Mouse (Mus musculus): ENCODE measurements around the gene Dcaf6.

- no peak for TF ChIP-seq E2F4 (IDR thresholded peaks at IDR 0.05; ENCODE audit: insufficient read depth)
- no peak for TF ChIP-seq POLR2A (IDR thresholded peaks at IDR 0.05; ENCODE audit: insufficient read length, low read depth)
- no peak for TF ChIP-seq MYOG (IDR thresholded peaks at IDR 0.05; ENCODE audit: control insufficient read depth in 1 of 3, insufficient read depth in 1 of 3, insufficient read length in 2 of 3, low read depth in 2 of 3)
- TF ChIP-seq CEBPB (IDR thresholded peaks at IDR 0.05; ENCODE audit: insufficient read depth, poor library complexity, severe bottlenecking) = no peak
- TF ChIP-seq USF1 (IDR thresholded peaks at IDR 0.05; ENCODE audit: low read depth) = no peak
- TF ChIP-seq MAX (IDR thresholded peaks at IDR 0.05; ENCODE audit: low read depth) = no peak
- no peak for TF ChIP-seq POLR2AphosphoS2 (IDR thresholded peaks at IDR 0.05; ENCODE audit: insufficient read length, low read depth)
- no peak for TF ChIP-seq TCF12 (IDR thresholded peaks at IDR 0.05; ENCODE audit: insufficient read depth, poor library complexity, severe bottlenecking)
- no peak for TF ChIP-seq REST (IDR thresholded peaks at IDR 0.05; ENCODE audit: insufficient read depth, insufficient read length)
- no peak for TF ChIP-seq SRF (IDR thresholded peaks at IDR 0.05; ENCODE audit: control insufficient read depth, insufficient read length, low read depth)
- TF ChIP-seq MYOD1 (IDR thresholded peaks at IDR 0.05; ENCODE audit: control insufficient read depth in 1 of 3, insufficient read length in 2 of 3, low read depth in 2 of 3) = no peak
- TF ChIP-seq TCF3 (IDR thresholded peaks at IDR 0.05; ENCODE audit: insufficient read length, low read depth) = no peak
These were observed 137.3 kb downstream of the Dcaf6 start for GRCm38 (mm10) chr1:165322934-165323333.
